Mouse (Mus musculus) embryonic stem cell, embryonic (primary cell): Measurements from ENCODE around the gene Pate3.
"Not testable (repeated sequence)": the region's sequence is repeated elsewhere in the genome, so short reads cannot be mapped to it uniquely, and the experiment has no call there.

Source experiments
- CTCF ChIA-PET, 4 experiments: fragments of 300-600 bp in 2 of 4; fragments of 350-600 bp in 2 of 4; sonication (Branson Sonifier 250); formaldehyde crosslinking; loops; one replicate each; lab custom pipeline; 2022; ENCODE audit warnings: inconsistent platforms in 2 of 4; lab: Charles Lee
- POLR2A ChIA-PET, 4 experiments: fragments of 300-600 bp in 2 of 4; fragments of 350-600 bp in 2 of 4; sonication (Branson Sonifier 250); formaldehyde crosslinking; loops; one replicate each; lab custom pipeline; 2022; ENCODE audit warnings: antibody characterized with exemption in 4 of 4, inconsistent platforms in 1 of 4; lab: Charles Lee

Pate3 gene

GRCm38 (mm10) chr9:35648102-35648501 is at the start of gene Pate3:
Pate3 (minus strand) TSS chr9:35648202.
- POLR2A ChIA-PET, result no interaction called here
- CTCF ChIA-PET, result no interaction called here

- ChIA-PET POLR2A (no interaction called here), CTCF (no interaction called here)
Measured at GRCm38 (mm10) chr9:35691924-35692323, 43.9 kb upstream of the Pate3 start.

- ChIA-PET POLR2A (no interaction called here), CTCF (no interaction called here)
Measured at GRCm38 (mm10) chr9:35687013-35687412, 39.0 kb upstream of the Pate3 start, which contains the start of gene Pate1. Pate1 (minus strand) TSS chr9:35687390.

- ChIA-PET POLR2A (no interaction called here), CTCF (no interaction called here)
Measured at GRCm38 (mm10) chr9:35673557-35673956, 25.6 kb upstream of the Pate3 start.

- CTCF ChIA-PET, result no interaction called here
- POLR2A ChIA-PET, result no interaction called here
Measured at GRCm38 (mm10) chr9:35632981-35633380, 15.0 kb downstream of the Pate3 start.

GRCm38 (mm10) chr9:35616784-35617183 is 31.2 kb downstream of the Pate3 start:
- POLR2A ChIA-PET, CTCF ChIA-PET: not testable (repeated sequence)

GRCm38 (mm10) chr9:35614005-35614404 is 34.0 kb downstream of the Pate3 start:
- POLR2A ChIA-PET, result no interaction called here
- CTCF ChIA-PET, result no interaction called here

- CTCF ChIA-PET, result no interaction called here
- POLR2A ChIA-PET, result no interaction called here
Measured at GRCm38 (mm10) chr9:35611841-35612240, 36.2 kb downstream of the Pate3 start, which contains the start of gene Pate4. Pate4 (minus strand) TSS chr9:35611941.

- CTCF ChIA-PET, result no interaction called here
- POLR2A ChIA-PET, result no interaction called here
Measured at GRCm38 (mm10) chr9:35607647-35608405, 40.2 kb downstream of the Pate3 start.
